Mouse (Mus musculus): ENCODE data around the gene Fam219b.

The Fam219b gene

DNA sequence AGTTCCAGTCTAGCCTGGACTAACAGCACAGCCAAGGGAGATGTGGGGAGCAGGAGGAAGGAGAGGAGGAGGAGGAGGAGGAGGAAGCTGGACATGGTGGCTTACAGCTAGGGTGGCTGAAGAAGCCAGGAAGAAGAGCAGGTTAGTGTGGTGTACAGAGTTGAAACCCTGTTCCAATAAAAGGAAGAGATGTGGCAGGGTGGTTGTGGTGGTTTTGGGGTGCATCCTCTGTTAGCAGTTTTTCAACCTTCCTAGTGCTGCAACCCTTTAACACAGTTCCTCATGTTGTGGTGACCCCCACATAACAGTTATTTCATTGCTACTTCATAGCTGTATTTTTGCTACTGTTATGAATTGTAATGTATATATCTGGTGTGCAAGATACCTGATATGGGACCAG, 12.9 kb upstream of the Fam219b start:
- DNase-seq (ENCODE audit: low read depth, low spot score) = no peak

DNA sequence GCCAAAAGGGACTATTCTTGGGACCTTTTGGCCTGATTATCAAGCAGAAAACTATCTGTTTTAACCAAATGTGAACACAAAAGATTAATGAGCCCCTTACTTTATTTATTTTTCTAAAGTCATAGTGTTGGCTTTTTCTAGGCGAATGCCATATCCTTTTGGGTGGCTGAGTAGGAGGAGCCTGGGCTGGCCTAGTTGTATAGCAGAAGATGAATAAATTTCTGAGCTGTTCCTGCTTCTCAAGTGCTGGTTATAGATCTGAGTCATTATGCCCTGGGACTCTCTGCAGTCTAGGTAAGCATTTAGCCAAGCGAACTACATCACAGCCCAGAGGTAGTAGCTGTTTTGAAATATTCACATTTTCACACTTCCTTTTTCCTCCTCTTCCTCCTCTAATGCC, 11.8 kb upstream of the Fam219b start:
- DNase-seq (ENCODE audit: low read depth, low spot score) = no peak

DNA sequence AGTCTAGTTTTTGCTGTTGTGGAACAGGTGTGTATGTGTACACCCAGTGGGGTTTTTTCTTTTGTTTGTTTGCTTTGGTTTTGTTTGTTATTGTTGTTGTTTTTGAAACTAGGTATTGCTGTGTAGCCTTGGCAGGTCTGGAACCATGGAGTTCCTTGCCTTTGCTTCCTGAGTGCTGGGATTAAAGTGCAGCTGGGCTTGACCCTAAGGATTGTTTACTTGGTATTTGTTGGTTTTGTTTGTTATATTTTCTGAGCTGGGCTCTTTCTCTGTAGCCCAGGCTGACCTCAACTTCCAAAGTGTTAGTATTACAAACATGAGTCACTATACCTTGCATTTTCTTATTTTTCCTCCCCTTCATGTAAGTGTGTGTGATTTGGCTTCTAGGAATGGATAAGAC, 10.9 kb upstream of the Fam219b start:
- DNase-seq (ENCODE audit: low read depth, low spot score) = no peak

DNA sequence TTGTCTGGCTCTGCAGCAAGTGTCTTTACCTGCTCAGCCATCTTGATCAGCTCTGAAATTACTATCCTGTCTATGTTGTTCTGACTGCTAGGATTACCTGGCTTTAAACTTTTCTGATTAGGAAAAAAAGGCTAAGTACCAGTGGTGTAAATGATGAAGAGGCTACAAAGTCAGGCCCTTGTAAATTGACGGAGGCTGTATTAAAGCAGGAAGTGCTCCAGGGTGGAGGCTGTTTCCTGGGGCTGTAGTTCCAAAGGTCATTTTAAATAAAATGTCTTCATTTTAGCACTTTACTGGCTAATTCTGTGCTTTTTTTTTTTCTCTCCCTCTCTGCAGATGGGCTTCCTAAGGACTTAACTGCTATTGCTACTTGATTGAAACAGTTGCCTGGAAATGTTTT, 5.4 kb upstream of the Fam219b start:
- DNase-seq (ENCODE audit: low read depth, low spot score) = no peak

DNA sequence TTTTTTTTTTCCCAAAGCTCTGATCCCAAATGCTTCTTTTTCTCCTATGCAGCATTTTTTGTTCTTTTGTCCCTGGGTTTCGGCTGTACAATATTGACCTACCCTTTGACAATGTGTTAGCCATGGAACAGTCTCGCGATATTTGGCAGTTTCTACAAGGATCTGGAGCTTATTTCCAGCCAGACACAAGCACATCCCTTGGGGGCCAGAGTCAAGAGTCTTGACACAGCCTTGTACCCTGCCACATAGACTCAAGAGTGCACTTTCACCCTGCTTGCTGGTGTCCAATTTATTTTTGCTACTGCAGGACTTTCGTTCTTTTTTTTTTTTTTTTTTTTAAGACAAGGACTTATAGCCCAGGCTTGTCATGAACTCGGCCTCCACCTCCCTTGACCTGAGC, 966 bp upstream of the Fam219b start:
- DNase-seq (ENCODE audit: low read depth, low spot score) = no peak

DNA sequence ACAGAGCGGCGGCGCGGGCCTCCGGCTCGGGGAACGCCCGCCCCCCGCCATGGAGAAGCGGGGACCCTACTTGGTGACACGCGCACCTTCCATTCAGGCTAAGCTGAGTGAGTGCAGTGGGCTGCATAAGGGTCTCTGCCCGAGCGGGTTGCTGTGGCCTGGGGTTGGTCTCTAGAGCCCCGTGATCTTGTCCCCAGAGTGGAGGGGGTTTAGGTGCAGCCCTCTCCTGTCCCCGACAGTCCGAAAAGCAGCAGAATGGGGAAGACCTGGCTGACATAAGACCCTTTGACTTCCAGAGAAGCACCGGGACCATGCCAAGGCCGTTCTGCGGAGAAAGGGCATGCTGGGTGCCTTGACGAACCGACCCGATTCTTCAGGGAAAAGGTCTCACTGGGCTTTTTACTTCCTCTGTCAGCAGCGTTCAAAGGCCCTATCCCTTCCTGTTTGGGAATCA, 427 bp downstream of the Fam219b start:
- DNase-seq (ENCODE audit: low read depth, low spot score) = no peak

DNA sequence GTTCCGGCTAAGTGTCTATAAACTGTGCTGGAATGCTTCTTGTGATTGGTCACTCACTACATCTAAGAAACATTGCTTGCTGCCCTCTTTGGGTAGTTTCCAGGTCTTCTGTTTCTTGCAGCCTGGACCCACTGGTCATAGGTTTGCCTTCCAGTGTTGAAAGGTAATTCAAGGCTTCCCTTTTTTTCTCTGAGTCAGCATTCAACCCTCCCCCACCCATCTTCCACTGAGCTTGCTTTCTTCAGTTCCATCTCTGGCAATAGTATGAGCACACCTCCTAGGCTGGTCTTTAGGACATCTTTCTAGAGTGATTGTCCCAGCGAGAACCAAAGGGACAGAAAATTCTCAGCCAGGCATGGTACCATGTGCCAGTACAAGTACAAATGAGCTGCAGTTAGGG, 2.2 kb downstream of the Fam219b start:
- no peak for DNase-seq (ENCODE audit: low read depth, low spot score)

DNA sequence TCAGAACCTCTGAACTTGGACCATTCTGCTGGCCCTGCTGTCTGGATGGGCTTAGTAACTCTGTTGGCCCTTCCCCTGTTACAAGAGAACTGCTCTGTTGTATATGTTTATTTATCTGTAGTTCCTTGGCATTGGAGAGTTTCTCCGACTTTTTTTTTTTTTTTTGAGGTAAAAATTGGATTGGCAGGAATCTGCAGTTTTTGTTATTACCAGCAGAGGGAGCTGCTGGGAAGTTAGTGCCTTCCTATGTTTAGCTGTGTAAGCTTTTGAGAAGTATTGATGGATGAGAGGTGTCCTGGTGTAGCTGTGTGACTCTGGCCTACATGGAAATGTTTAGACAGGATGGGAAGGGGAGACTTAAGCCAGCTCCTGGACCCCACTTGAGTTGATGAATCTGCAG, 4.0 kb downstream of the Fam219b start:
- DNase-seq (ENCODE audit: low read depth, low spot score) = peak; percentile 61

DNA sequence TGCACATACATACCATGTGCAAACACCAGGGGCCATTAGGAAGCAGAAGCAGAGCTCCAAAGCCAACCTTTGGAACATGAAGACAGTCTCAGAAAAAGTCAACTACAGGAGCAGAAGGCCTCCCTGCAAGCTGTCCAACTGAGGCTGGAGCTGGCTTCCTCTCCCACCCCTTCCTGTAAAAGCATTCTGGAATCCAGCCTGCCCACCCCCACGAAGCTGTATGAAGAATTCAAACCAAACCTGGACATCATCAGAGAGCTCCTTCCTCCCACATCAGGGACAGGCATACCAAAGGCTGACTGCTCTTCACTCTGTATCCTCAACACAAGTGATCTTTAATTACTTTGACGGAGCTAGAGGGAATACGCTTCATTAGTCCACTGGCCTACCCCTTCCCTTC, 6.6 kb downstream of the Fam219b start:
- no peak for DNase-seq (ENCODE audit: low read depth, low spot score)

DNA sequence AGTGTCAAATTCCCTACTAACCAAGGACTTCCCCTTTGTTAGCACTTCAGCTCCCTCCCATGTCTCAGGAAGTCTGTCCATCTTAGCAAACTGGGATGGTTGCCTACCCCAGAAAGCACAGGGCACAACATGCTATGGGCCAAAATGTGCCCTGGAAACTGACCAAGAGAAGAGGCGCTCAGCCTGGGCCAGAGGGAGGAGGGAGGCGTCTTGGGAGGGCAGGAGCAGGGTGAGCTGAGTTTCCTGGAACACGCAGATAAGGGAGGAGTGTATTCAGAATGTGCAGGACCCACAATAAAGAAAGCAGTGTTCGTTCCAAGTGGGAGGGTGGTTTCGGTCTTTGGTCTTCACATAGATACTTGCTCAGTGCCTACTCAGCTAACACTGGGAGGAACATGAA, 10.0 kb downstream of the Fam219b start:
- DNase-seq (ENCODE audit: low read depth, low spot score) = no peak

DNA sequence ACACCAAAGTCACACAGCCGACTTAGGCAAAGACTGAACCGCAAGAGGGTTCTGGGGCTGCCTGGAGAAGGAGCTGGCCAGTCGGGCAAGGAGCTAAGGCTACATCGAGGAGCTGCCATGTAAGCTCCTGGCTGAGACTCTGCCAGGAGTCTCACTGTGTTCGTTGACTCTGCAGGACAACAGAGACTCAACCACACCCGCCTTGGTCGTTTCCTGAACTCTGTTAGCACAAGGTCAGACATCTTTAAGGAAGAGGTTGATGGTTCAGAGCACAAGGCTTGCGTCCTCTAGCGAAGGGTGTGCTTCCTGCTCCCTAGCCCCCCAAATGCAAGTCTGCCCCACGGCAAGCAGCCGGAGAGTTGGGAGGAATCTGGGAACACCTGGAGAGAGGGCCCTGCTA, 10.5 kb downstream of the Fam219b start:
- DNase-seq (ENCODE audit: low read depth, low spot score) = no peak

DNA sequence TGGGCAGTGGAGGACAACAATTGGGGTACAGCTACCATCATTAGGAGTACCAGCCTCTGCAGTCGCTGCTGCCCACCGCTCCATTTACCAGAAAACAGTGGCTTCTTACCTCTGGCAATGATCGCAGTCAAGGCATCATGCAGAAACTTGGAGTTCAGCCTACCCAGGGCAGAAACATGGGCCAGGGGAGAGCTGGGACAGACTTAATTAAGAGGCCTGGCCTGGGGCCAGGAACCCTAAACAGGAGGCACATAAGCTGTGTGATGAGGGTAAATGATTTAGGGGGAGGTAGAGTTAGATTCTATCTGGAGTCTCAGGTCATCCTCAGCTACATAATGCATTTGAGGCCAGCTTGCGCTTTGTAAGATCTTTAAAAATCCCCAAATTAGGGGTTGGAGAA, 11.9 kb downstream of the Fam219b start:
- no peak for DNase-seq (ENCODE audit: low read depth, low spot score)

DNA sequence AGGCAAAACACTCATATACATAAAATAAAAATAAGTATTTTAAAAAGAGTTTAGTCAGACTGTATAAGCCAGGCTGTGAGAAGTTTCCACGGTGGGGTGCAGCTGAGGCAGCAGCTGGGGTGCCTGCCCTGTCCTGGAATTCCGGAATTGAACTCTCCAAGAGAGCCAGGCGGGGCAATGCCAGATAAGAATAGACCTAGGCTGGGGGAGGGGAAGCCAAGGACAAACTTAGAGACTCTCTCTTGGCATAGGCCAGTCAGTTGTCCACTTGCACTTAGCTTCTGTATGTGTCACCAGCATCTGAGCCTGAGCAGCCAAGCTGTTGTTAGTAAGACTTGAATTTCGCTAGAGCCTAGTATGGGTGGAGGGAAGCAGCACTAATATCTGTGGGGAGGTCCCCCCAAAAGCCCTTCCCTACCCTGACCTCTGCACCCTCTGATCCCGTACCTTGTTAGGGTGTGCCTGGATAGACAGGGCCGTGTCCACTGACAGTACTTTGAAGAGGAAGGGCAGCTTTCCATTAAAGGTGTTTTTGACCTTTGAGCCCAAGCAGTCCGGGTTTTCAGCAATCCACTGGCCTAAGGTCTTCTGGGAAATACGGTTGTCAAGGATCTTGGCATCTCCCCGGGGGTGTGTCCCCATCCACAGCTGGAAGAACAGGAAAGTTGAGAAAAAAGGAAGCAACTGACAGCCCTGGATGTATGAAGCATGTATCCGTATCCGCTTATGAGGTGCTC, 13.0 kb downstream of the Fam219b start:
- no peak for DNase-seq (ENCODE audit: low read depth, low spot score)

DNA sequence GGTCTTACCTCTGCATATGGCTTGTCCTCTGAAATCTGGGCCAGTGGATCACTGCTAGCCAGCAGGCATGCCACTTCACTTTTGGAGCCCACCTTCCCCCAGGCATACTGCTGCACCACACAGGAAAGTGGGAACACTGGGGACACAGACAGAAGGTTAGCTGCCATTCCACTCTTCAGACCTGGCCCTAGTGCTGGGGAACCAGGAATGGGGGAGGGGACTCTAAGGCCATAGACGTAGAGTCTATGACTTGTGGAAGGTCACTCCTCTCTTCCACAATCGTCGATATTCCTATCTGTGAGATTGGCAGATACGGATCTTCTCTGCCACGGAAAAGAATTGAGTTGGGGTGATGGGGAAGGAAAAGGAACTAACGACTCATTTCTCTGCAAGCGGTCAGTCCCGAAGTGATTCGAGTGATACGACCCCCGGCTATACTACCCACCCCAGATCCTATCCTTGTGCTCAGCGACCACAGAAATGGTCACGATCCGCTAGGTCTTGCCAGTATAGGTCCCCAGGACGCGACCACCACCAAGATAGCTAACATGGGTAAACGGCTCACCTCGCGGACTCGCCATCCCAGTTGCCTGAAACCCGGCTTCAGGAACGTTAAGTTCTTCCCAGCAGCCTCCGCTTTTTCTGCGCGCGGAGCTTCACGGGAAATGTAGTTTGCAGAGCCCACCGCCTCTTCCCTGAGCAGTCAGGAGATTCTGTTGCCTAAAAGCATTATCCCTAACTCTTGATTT, 15.0 kb downstream of the Fam219b start, which contains the start of gene Mpi:
TSS of gene Mpi (minus strand) at position 625 of the 749 bp plus-strand sequence.
- DNase-seq (ENCODE audit: low read depth, low spot score) = peak; percentile 60

DNA sequence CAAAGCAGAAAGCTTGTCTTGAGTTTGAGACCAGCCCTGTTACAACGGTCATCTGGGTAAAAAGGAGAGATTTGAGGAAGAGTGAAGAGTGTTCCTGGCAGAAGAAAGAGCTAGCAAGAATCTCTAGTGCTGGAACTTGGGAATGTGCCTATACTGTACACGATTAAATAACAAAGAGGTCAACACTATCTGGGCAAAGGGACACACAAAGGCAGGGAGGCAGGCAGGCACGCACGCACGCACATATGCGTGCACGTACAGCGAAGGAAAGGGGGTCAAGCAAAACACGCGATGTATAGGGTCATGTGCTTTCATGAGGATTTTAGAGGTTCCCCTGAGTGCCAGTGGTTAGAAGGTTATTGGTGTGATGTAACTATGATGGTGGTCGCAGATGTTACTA, 15.8 kb downstream of the Fam219b start:
- no peak for DNase-seq (ENCODE audit: low read depth, low spot score)

DNA sequence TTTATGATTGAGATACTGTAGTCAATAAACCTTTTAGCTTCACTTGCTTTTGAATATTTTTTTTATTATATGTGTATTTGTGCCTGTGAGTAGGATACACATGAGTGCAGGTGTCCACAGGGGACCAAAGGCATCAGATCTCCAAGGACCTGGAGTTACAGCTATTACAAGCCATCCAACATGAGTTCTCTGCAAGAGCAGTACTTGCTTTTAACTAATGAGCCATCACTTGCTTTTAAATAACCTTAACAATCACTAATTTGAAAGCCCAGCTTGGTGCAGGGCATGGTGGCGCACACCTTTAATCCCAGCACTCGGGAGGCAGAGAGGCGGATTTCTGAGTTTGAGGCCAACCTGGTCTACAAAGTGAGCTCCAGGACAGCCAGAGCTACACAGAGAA, 17.4 kb downstream of the Fam219b start:
- DNase-seq (ENCODE audit: low read depth, low spot score) = no peak

DNA sequence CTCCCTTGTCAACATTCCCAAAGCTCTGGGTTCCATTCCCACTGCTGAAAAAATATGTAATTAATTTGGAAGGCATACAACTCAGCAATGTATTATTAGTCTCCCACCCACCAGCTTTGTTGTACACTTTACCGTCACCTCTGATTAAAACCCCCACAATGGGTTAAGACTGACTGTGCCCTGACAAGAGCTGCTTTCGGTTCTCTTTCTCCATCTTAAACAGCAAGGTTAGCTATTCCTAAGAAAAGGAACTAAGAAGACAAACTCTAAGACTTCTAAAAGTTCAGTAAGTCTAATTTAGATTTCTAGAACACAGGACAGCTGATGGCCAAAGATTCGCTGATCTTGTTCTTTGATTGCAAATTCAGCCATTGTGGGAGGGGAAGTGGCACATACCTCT, 19.9 kb downstream of the Fam219b start:
- DNase-seq (ENCODE audit: low read depth, low spot score) = no peak

DNA sequence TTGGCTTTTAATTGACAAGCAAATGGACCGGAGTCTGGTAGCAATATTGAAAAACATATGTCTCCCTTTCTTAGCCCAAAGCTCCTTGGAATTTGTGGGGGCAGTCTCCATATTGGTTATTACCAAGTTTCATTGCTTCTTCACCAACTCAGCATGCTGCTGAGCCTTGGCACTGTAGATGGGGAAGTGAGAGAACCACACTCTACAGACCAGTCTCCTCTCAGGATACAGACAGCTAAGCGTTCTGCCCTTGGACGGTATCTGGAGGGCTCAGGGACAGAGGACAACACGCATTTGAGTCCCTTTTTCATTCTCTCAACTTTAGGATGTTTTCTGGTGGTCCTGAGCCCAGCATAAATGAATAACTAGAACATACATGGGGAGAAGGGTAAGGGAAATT, 21.3 kb downstream of the Fam219b start:
- DNase-seq (ENCODE audit: low read depth, low spot score) = no peak

DNA sequence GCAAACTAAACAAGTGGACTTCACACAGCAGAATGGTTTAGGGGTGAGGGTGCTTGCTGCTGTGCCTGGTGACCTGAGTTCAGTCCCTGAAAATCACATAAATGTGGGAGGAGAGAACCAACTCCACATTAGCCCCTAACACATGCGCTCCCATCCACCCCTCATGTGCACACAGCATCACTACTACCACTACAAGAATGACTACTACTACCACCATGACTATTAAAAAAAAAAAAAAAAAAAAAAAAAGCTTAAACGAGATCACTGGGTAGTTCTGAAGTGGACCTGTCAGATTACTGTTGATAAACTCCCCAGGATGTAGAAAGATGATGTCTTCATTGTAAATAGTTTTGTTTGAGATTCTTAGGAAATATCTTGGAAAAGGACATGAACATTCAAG, 22.2 kb downstream of the Fam219b start:
- no peak for DNase-seq (ENCODE audit: low read depth, low spot score)

DNA sequence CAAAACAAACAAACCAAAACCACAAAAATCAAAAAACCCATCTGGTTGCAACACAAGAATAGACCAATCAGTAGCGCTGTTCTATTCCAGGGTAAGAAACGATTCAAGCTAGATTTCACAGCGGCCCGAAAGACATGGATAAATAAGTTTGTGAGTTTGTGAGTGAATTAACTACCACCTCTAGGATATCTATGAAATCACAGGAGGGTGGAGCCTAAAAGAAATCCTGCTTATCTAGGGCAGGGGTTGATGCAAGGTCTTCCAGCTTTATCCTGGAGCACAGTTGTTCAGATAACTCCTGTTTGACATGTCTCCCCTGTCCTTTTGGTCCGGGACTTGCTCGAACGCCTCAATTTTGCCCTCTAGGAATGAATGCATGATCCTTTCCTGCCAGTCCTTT, 22.9 kb downstream of the Fam219b start:
- DNase-seq (ENCODE audit: low read depth, low spot score) = no peak

DNA sequence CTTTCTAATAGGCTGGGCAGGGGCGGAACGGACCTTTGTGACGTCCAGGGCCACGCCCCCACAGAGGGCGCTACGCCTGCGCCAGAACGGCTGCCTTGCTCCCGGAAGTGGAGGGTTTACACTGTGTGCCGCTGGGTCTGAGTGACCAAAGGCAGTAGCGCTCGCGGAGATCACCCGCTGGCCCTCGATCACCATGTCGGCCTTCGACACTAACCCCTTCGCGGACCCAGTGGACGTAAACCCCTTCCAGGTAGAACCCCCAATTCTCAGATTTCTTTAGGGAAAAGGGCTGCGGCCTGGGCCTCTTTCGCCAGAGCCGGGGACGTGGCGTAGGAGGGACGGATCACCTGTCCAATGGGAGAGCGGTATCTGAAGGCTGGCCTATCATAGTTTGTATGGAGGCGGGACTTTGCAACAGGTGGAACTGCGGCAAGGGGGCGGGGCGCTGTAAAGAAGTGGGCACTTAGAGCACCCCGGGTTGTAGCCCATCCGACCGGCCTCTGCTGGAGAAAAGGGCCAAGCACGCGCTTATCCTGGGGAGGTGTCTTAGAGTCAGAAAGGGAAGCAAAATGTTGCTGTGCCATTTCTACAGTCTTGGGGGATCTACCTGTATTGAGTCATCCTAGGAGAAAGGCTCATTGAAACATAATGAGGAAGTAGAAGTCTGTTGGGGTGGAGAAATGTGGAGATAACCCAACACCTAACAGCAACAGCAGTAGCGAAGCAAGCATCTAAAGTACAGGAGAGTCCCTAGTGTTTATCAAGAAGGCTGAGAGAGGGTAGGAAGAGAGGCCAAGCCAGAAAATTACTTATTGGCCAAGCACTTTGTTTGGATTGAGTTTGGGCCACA, 23.8 kb downstream of the Fam219b start, which contains the start of gene Scamp2:
TSS of gene Scamp2 (plus strand) at position 83 of the 850 bp plus-strand sequence.
- DNase-seq (ENCODE audit: low read depth, low spot score) = peak; percentile 92

DNA sequence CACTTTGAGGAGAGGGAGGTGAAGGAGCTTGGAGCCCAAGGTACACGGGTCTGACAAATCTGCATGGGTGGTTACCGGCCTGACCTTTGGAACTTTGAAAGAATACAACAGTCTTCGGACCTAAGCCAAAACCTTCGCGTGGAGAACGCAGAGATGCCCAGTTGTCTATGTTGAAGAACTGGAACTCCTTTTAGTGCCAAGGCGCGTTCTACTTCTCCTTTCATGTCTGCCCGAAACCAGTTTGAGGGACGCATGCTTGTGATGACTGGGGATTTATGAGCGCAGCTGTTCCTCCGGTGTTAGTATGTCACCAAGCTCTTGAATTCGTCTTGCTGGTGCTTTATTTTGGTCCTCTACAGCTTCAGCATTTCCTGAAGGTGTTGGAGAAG, 24.4 kb downstream of the Fam219b start:
- DNase-seq (ENCODE audit: low read depth, low spot score) = no peak
